Mouse (Mus musculus) myocyte (in vitro differentiated cells): ENCODE measurements around the gene Gm14147.
"Not testable (repeated sequence)": the region's sequence is repeated elsewhere in the genome, so short reads cannot be mapped to it uniquely, and the experiment has no call there.

Source experiments
- MAX ChIP-seq: IDR thresholded peaks from one replicate; pipeline ENCODE4 v1.6.1; 2011; ENCODE audit warnings: low read depth, mild to moderate bottlenecking, control low read depth
- MYOD1 ChIP-seq, 3 experiments: IDR thresholded peaks; one replicate each; pipeline ENCODE4 v1.6.1; 2011; ENCODE audit warnings: control low read depth in 2 of 3, low read depth in 2 of 3, mild to moderate bottlenecking in 2 of 3, moderate library complexity in 1 of 3; ENCODE audit not compliant: insufficient read length in 2 of 3, control insufficient read depth in 1 of 3
- MYOG ChIP-seq, 3 experiments: IDR thresholded peaks; one replicate each; pipeline ENCODE4 v1.6.1; 2011; ENCODE audit warnings: control low read depth in 2 of 3, low read depth in 2 of 3, mild to moderate bottlenecking in 2 of 3; ENCODE audit not compliant: insufficient read length in 2 of 3, control insufficient read depth in 1 of 3, insufficient read depth in 1 of 3
- POLR2A ChIP-seq: IDR thresholded peaks from one replicate; pipeline ENCODE4 v1.6.1; 2011; ENCODE audit warnings: low read depth, mild to moderate bottlenecking, control low read depth, moderate library complexity; ENCODE audit not compliant: insufficient read length
- TCF12 ChIP-seq: IDR thresholded peaks from one replicate; pipeline ENCODE4 v1.6.1; 2011; ENCODE audit warnings: mild to moderate bottlenecking, control low read depth; ENCODE audit not compliant: poor library complexity, insufficient read depth, severe bottlenecking
- TCF3 ChIP-seq: IDR thresholded peaks from one replicate; pipeline ENCODE4 v1.6.1; 2011; ENCODE audit warnings: low read depth, control low read depth; ENCODE audit not compliant: insufficient read length

DNA sequence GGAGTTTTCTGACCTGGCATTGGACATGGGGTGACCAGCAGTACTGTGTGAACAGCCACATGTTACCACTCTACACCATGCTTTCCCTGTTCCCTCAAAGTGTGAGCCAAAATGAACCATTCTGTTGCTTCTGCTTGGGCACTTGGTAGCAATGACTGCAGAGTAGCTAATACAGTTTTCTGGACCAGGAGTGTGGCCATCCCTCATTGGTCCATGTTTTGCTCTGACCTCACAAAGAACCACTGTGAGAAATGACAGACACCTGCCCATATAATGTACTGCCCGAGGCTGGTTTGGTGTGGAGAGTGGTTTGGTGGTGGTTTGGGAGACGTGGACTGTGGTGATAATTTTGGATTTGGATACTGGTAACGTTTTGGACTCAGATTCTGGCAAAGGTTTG is at the start of gene Gm14147:
- TF ChIP-seq MYOG (IDR thresholded peaks at IDR 0.05; ENCODE audit: control insufficient read depth in 1 of 3, insufficient read depth in 1 of 3, insufficient read length in 2 of 3, low read depth in 2 of 3); MYOD1 (IDR thresholded peaks at IDR 0.05; ENCODE audit: control insufficient read depth in 1 of 3, insufficient read length in 2 of 3, low read depth in 2 of 3); POLR2A; TCF3; MAX; TCF12: not testable (repeated sequence)
